Mouse (Mus musculus): ENCODE measurements at regions not wholly inside any gene's neighbourhood (a gene's known extent, or its start where the extent isn't known, plus 50 kb on each side); places are given as distances from the start of the nearest gene placed in this dataset.

- TF ChIP-seq CTCF (IDR thresholded peaks at IDR 0.05; ENCODE audit: low read depth), result no peak
- TF ChIP-seq EP300 (optimal IDR thresholded peaks at IDR 0.05), result no peak
These were observed 266.8 kb upstream of the Nfia start for GRCm38 (mm10) chr4:97505734-97506133.
